Mouse (Mus musculus) neural tube, embryonic 11.5 days (tissue): Measurements from ENCODE around the gene Abca4. TPM values are rescaled to one million over a fixed set of nuclear protein-coding genes. Genes with fewer than 3 reads are reported as not detected.
"Not testable (repeated sequence)": the region's sequence is repeated elsewhere in the genome, so short reads cannot be mapped to it uniquely, and the experiment has no call there.

Experiments
- ATAC-seq: fragments of 200-750 bp; cut with Nextera tagmentation; 2 replicates; pipeline ENCODE4 v1.8.0; 2017; ENCODE audit warnings: moderate number of reproducible peaks, mild to moderate bottlenecking, moderate TSS enrichment, moderate library complexity; ENCODE audit not compliant: insufficient read depth, low FRiP score, low TSS enrichment
- DNase-seq: peaks from one replicate; pipeline ENCODE4 v3.0.0-alpha.2; 2015; ENCODE audit warnings: low spot score
- H3K27ac ChIP-seq: fragments of 300-500 bp; sonication (generic); 2 replicates; pipeline ENCODE4 v1.5.1; 2014; ENCODE audit warnings: low read depth, mild to moderate bottlenecking, low read length
- H3K27me3 ChIP-seq: fragments of 300-500 bp; sonication (generic); 2 replicates; pipeline ENCODE4 v1.6.1; 2014; ENCODE audit warnings: mild to moderate bottlenecking, low read length, mixed read lengths; ENCODE audit not compliant: control insufficient read depth, insufficient read depth
- H3K36me3 ChIP-seq: fragments of 300-500 bp; sonication (generic); 2 replicates; pipeline ENCODE4 v1.6.1; 2014; ENCODE audit warnings: mild to moderate bottlenecking, low read length, moderate library complexity, mixed read lengths; ENCODE audit not compliant: control insufficient read depth, insufficient read depth
- H3K4me1 ChIP-seq: fragments of 300-500 bp; sonication (generic); 2 replicates; pipeline ENCODE4 v1.6.1; 2014; ENCODE audit warnings: low read length, mixed read lengths; ENCODE audit not compliant: control insufficient read depth, insufficient read depth
- H3K4me2 ChIP-seq: fragments of 300-500 bp; sonication (generic); 2 replicates; pipeline ENCODE4 v1.6.1; 2014; ENCODE audit warnings: low read depth, mild to moderate bottlenecking, moderate library complexity
- H3K4me3 ChIP-seq: fragments of 300-500 bp; sonication (generic); 2 replicates; pipeline ENCODE4 v1.5.1; 2014; ENCODE audit warnings: low read depth, low read length
- H3K9ac ChIP-seq: fragments of 300-500 bp; sonication (generic); 2 replicates; pipeline ENCODE4 v1.6.1; 2014; ENCODE audit warnings: mild to moderate bottlenecking, low read length
- H3K9me3 ChIP-seq: fragments of 300-500 bp; sonication (generic); 2 replicates; pipeline ENCODE4 v1.6.1; 2016; ENCODE audit warnings: low read length; ENCODE audit not compliant: control insufficient read depth
- WGBS: fragments of 180-500 bp; shearing (Covaris S2); extraction: QIAGEN DNeasy Blood & Tissue Kit; methylation state at CpG from one replicate; pipeline ENCODE4 v1.1.7; 2014; 5-methylcytosine and 5-hydroxymethylcytosine counted together
- polyA plus RNA-seq: library from polyadenylated mRNA; unstranded; fragments of >200 nt; fragmentation: Nextera tagmentation; extraction: Ambion mirVana; gene quantifications from 2 replicates; pipeline ENCODE4 v1.2.1, GENCODE M21; 2014

Gene Abca4
- polyA plus RNA-seq, 1 experiment from 2014 or later: 1.0 TPM

DNA sequence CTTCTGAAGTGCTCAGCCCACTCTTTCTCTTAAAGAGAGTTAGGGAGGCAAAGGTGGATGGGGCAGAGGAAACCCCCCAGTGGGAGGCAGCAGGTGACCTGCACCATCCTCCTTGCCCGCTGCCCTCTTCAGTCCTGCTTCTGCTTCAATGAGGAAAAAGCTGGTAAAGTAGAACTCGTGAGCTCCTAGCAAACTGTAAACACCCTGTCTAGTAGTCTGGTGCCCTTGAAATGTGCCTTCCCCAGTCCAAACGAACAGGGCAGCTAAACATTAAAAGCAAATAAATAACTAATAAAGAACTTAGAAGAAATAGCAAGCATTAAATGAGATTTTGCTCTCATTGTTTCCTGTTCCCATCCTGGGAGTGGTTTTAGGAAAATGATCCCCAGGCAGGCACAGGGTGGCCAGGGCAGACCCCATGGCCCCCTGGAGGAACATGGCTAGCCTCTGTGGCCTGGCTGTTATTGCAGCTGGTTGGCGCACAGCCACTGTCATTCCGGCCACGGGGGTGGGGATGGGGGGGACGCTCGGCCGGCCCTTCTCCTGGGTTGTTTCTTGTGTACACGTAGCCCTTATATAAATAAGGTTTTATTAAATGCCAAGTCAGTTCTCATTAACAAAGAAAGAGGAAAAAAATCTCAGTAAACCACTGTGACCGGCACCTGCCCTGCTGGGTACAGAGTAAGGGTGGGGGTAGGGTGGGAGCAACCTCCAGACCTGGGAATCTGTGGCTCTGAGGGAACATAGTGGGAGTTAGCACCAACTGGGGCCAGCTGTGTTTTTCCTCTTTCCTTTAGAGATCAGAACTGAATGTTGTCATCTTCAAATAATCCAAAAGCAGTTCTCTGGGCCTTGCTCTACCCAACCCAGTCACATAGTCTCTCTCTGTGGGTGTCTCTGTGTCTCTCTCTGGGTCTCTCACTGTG lies 28.7 kb downstream of the Abca4 start:
- no peak overlapping the region for H3K9ac ChIP-seq
- ATAC-seq: no peak
- no peak overlapping the region for H3K27ac ChIP-seq
- no peak overlapping the region for H3K4me3 ChIP-seq
- peak; percentile 30 for DNase-seq
- H3K4me1 ChIP-seq: no peaks in the 10 kb centered on the region
- no peak overlapping the region for H3K4me2 ChIP-seq
- no peaks in the 10 kb centered on the region for H3K27me3 ChIP-seq
- no peaks in the 10 kb centered on the region for H3K9me3 ChIP-seq
- WGBS: 44% methylated on average over 11 of the region's 11 CpGs
- H3K36me3 ChIP-seq: no peaks in the 10 kb centered on the region

DNA sequence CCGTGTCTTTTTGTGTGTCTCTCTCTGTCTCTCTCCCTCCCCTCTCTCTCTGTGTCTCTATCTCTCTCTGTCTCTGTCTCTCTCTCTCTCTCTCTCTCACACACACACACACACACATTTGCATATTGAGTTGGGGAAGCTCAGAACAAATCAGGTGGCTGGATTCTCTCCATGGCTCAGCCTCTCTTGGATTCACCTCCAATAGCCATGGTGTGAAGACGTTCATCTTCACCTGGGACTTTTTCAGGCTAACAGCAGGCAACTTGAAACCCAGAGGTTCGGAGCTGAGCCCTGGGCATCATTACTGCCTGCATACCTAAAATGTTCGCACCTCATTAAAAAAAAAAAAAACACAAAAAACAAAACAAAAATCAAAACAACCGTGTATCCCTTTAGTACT lies 29.4 kb downstream of the Abca4 start:
- Histone ChIP-seq H3K4me3 (no peak overlapping the region), H3K27ac (no peak overlapping the region), H3K9me3 (no peaks in the 10 kb centered on the region), H3K27me3 (no peaks in the 10 kb centered on the region), H3K4me1 (no peaks in the 10 kb centered on the region), H3K4me2 (no peak overlapping the region), H3K36me3 (no peaks in the 10 kb centered on the region), H3K9ac (no peak overlapping the region)
- ATAC-seq (no peak), DNase-seq (no peak)
- WGBS: 65% methylated on average over 5 of the region's 5 CpGs

DNA sequence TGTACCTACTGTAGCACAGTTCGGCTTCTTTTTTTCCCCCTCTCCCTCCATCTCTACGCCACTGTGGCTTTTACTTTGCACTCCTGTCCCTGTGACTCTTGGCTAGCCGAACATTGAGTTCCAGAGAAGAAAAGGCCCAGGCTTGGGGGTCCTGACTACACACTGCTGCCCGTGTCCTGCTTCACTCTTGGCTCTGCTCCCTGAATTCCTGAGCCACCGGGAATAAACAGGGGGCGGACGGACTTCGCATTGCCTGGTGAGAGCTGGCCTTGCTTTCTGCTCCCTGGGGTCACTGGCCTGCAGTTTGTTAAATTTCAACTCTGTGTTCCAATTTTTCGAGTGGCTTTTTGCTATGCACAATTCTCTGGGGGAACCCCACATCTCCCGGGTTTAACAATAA lies 30.1 kb downstream of the Abca4 start:
- Histone ChIP-seq H3K9me3 (no peaks in the 10 kb centered on the region), H3K4me3 (no peak overlapping the region), H3K9ac (no peak overlapping the region), H3K27me3 (no peaks in the 10 kb centered on the region), H3K27ac (no peak overlapping the region), H3K4me1 (no peaks in the 10 kb centered on the region), H3K4me2 (no peak overlapping the region), H3K36me3 (no peaks in the 10 kb centered on the region)
- DNase-seq: peak; percentile 28
- no peak for ATAC-seq
- WGBS: 30% methylated on average over 10 of the region's 10 CpGs

DNA sequence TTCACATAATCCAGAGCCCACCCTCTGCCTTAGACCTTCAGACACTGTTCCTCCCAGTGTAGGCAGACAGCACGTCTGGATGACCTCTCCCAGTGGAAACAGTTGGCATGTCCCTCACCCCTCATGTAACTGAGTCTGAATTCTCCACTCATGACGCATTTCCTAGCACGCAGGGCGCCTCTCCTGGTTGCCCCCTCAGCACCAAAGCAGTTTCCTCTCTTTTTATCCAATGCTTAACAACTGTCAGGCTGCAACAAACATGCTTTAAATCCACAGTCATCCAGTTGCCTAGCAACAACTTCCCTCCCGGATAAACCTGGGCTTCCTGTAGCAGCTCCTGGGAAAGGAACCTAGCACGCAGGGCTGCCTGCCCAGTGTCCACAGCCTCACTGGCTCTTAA lies 33.9 kb downstream of the Abca4 start:
- ATAC-seq (no peak), DNase-seq (peak; percentile 22)
- Histone ChIP-seq H3K4me3 (no peak overlapping the region), H3K9ac (no peak overlapping the region), H3K36me3 (no peaks in the 10 kb centered on the region), H3K27me3 (no peaks in the 10 kb centered on the region), H3K9me3 (no peaks in the 10 kb centered on the region), H3K4me2 (no peak overlapping the region), H3K4me1 (no peaks in the 10 kb centered on the region), H3K27ac (0 out of 2 replicates have a peak overlapping the region, but pooled peaks have one; percentile 27)
- WGBS: 40% methylated on average over 6 of the region's 6 CpGs

DNA sequence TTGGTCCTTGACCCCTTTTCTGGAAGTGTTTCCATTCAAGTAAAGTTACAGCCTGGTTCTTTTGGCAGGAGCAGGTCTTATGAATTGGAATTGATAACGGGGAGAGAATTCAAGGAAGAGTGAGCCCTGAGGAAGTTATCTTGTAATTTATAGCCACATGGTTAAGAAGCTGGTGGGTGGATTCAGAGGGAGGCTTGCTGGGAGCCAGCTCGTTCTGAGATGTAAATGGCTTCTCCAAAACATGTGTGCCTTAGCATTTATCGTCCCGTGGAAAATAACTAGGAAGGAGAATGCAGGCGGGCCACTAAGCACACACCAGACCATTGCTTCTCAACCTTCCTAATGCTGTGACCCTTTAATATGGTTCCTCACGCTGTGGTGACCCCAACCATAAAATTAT lies 34.9 kb downstream of the Abca4 start:
- Histone ChIP-seq H3K9me3 (no peaks in the 10 kb centered on the region), H3K27me3 (no peaks in the 10 kb centered on the region), H3K9ac (no peak overlapping the region), H3K36me3 (no peaks in the 10 kb centered on the region), H3K4me1 (no peaks in the 10 kb centered on the region), H3K4me2 (no peak overlapping the region), H3K4me3 (no peak overlapping the region), H3K27ac (no peak overlapping the region)
- DNase-seq: no peak
- ATAC-seq: no peak
- WGBS: 82% methylated on average over 6 of the region's 6 CpGs

DNA sequence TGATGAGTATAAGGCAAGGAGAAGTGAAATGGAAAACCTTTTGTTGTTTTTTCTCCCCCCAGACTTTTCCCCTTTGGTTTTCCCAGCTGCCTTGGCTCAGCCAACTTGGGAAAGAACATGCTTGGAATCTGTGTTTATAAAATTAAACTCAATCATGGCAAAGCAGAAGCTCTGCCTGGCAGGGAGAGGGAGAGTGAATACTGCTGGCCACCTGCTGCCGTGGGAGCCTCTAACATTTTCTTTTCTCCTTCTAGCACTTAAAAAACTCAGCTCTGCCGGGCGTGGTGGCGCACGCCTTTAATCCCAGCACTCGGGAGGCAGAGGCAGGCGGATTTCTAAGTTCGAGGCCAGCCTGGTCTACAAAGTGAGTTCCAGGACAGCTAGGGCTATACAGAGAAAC lies 37.4 kb downstream of the Abca4 start:
- not testable (repeated sequence) for H3K9me3 ChIP-seq, H3K4me1 ChIP-seq, ATAC-seq, H3K4me3 ChIP-seq, H3K9ac ChIP-seq, DNase-seq, H3K4me2 ChIP-seq, H3K36me3 ChIP-seq, H3K27me3 ChIP-seq, H3K27ac ChIP-seq
- WGBS: 93% methylated on average over 8 of the region's 8 CpGs

DNA sequence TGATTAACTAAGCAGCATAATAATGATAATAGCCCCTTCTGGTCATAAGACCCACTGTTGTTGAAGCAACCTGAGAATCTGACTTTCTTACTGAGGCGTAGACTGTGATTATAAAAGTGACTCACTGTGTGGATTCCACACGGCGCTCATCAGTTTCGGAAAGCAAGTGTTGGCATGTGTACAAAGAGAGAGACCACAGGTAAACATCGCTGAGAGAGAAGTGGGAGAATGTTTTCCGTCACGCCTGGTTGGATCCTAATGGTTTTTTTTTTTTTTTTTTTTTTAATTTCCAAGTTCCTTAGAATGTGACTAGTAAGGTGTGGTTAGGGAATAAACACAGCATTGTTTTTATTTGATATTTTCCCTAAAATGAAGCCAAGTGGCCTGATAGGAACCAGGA lies 38.1 kb downstream of the Abca4 start:
- no peaks in the 10 kb centered on the region for H3K9me3 ChIP-seq
- H3K27me3 ChIP-seq: no peaks in the 10 kb centered on the region
- 88% methylated on average over 7 of the region's 7 CpGs for WGBS
- ATAC-seq: no peak
- H3K27ac ChIP-seq: no peak overlapping the region
- no peaks in the 10 kb centered on the region for H3K36me3 ChIP-seq
- H3K4me1 ChIP-seq: no peaks in the 10 kb centered on the region
- H3K9ac ChIP-seq: no peak overlapping the region
- no peak overlapping the region for H3K4me2 ChIP-seq
- no peak overlapping the region for H3K4me3 ChIP-seq
- no peak for DNase-seq

DNA sequence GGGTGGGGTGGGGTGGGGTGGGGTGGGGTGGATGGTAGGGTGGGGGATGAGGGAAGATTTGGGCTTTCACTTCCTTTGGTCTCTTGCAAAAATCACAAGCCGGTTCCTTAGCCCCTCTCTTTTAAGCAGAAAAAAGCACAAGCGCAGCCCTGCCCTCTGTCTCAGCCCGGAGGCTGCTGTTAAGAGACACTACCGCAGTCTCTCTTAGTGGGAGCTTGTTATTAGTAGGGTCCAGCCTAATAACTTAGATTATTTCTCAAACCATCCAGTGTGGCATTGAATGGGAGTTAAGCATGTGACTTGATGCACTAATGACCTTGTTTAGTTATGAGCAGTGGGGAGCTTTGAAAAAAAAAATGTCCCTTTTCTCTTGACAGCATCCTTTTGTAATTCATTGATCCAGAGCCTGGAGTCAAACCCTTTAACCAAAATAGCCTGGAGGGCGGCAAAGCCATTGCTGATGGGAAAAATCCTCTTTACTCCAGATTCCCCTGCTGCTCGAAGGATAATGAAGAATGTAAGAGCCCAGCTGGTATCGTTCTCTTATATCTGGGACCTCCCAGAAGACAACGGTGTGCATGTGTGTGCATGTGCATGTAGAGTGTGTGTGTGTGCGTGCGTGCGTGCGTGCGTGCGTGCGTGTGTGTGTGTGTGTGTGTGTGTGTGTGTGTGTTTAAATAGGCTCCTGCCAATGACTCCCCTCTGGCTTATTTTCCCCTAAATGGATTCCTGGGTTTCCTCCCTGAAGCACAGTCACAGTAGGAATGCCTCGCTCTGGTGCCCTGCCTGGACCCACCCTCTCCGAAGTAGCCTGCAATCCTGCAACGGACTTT lies 41.1 kb downstream of the Abca4 start:
- WGBS: 54% methylated on average over 18 of the region's 18 CpGs
- H3K9me3 ChIP-seq: no peaks in the 10 kb centered on the region
- H3K27ac ChIP-seq: no peak overlapping the region
- no peak overlapping the region for H3K4me2 ChIP-seq
- no peaks in the 10 kb centered on the region for H3K4me1 ChIP-seq
- DNase-seq: peak; percentile 40
- no peak overlapping the region for H3K4me3 ChIP-seq
- H3K9ac ChIP-seq: no peak overlapping the region
- ATAC-seq: peak; percentile 65; the same call in 1 of the 2 replicates
- no peaks in the 10 kb centered on the region for H3K36me3 ChIP-seq
- no peaks in the 10 kb centered on the region for H3K27me3 ChIP-seq
